Mouse (Mus musculus): ENCODE results near the gene Ccr7.

The Ccr7 gene

GRCm38 (mm10) chr11:99153767-99154753 is 817 bp downstream of the Ccr7 start:
- in situ Hi-C loops (cut with MboI), result no loop called here

- in situ Hi-C loops (cut with MboI), result no loop called here
These were observed 2.3 kb downstream of the Ccr7 start for GRCm38 (mm10) chr11:99152323-99153144.

- in situ Hi-C loops (cut with MboI), result no loop called here
These were observed 3.4 kb downstream of the Ccr7 start for GRCm38 (mm10) chr11:99151333-99151930.

- in situ Hi-C loops (cut with MboI), result no loop called here
These were observed 4.0 kb downstream of the Ccr7 start for GRCm38 (mm10) chr11:99150889-99151288.

DNA sequence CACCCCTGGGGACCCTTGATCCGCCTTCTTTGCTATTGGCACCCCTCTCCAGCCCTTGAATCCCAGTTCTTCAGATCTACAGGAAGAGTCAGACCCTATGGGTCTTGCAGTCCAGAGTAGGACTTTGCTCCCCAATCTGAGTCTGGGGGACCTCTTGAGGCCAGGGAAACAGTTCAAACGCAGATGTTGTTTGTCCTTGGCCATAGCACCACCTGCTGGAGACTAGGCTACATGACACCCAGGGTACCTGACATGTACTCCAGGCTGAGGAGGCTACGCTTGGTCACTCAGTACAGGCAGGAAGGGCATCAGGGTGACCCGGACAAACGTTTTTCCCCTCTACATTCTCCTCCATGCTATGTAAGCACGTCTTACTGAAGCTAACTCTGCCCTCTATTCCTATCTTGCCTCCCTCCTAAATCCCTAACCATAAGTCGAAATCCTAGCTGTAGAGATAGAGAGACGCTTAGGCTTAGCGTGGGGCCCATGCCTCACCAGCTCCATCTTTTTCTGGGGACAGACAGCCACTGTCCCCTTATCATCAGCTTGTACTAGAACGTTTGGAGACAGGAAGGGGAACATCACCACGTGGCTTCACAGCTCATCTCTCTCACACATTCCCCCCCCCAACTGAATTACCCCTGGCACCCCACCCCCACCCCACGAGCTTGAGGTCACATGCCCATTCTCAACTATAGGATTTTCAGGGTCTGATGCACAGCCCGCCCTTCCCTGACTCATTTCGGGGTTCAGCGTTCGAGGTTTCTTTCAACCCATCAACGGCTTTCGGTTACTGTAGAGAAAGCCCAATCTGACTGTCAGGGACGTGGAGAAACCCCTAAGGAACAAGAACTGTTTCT is 4.7 kb downstream of the Ccr7 start:
- in situ Hi-C loops (cut with MboI), result no loop called here

DNA sequence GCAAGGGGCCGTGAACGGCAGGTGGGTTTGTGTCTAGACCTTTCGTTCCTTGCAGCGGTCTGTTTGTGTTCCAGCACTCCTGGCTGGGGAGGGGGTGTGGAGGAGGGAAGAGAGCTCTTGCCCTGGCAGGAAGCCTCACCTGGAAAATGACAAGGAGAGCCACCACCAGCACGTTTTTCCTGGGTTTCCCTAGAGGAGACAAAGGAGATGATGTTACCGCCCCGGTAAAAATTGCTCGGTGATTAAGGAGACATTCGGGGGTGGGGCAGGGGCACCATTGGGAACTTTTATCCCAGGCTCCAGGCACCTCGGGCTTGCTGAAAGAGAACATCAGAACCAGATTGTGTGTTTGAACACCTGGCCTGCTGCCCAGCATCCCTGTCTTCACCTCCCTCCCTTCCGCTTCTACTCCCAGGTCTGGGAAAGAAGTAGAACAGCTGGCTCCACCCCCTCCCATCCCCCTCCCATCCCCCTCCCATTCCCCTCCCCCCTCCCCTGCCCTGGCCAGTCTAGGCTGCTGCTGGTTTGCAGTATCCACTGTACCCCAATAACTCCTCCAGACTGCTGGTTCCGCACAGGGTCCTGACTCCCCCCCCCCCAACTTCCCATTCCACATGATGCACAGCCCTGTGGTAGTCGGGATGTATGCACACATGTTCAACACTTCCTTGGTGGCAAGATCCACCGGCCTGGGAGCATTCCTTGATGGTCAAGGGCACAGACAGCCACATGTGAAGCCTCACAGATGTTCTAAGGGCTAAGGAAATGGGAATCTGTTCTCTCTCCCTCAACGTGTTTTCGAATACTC is 5.8 kb downstream of the Ccr7 start:
- in situ Hi-C loops (cut with MboI), result no loop called here

- in situ Hi-C loops (cut with MboI), result no loop called here
These were observed 6.5 kb downstream of the Ccr7 start for GRCm38 (mm10) chr11:99148400-99148799.

DNA sequence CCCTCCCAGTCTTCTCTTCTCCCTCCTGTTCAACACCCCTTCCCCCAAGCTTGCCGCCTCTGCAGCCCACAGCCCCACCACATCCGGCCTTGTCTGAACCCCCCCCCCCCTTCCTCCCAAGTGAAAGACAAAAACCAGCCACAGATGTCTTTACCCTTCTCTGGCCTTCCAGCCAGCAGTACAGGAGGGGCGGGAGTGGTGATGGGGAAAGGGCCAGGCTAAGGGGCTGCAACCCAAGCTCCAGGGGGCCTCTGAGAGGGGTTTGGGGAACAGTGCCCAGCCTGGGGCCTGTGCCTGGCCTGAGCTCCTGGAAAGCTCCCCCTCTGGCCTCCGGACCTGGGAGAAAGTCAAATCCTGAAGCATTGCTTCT is 7.0 kb downstream of the Ccr7 start:
- in situ Hi-C loops (cut with MboI), result no loop called here

GRCm38 (mm10) chr11:99147041-99147919 is 7.6 kb downstream of the Ccr7 start:
- in situ Hi-C loops (cut with MboI), result no loop called here

DNA sequence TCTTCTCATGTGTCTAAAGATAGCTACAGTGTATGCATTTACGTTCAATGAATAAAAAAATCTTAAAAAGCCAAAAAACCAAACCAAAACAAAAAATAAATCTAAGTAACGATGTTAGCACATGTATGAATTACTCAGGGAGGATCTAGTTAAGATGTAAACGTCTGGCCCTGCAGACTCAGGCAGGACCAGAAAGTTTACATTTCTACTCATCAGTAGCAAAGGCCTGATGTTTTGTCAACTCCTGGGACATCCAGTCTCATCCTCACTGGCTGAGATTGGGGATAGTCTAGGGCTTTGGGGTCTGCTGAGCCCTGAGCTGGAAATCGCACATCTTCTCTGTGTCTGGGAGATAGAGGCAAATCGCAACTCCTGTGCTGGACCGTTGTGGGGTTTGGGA is 8.3 kb downstream of the Ccr7 start:
- in situ Hi-C loops (cut with MboI), result no loop called here

- in situ Hi-C loops (cut with MboI), result no loop called here
These were observed 9.1 kb downstream of the Ccr7 start for GRCm38 (mm10) chr11:99145765-99146164.

- in situ Hi-C loops (cut with MboI), result no loop called here
These were observed 9.9 kb downstream of the Ccr7 start for GRCm38 (mm10) chr11:99144940-99145339.

- in situ Hi-C loops (cut with MboI), result no loop called here
These were observed 10.4 kb downstream of the Ccr7 start for GRCm38 (mm10) chr11:99144456-99144855.

GRCm38 (mm10) chr11:99143123-99144082 is 11.5 kb downstream of the Ccr7 start:
- in situ Hi-C loops (cut with MboI), result no loop called here

DNA sequence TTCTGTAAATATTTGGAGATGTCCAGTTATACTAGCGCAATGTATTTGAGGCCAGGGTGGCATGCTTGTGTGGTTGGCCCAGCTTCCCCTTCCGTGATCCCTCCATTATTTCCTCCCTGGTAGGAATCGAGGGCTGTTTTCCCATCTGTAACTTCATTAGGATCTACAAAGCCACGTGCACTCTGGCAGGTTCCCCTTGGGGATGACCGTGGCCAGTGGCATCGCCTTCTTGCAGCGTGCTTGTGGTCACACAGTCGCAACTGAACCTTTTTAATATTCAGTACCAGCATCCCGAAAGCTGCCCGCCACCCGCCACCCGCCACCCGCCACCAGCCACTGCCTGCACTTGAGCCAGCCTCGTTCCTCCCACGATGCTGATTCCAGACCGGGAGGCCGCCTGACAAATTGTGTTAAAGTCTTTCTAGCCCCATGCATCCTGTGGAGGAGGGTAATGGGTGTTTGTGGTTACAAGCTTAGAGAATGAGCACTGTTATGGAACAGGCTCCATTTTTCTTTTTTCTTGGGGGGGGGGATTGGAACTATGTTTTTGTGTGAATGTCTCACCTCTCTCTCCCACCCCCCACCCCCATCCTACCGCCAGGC is 12.3 kb downstream of the Ccr7 start:
- in situ Hi-C loops (cut with MboI), result no loop called here

DNA sequence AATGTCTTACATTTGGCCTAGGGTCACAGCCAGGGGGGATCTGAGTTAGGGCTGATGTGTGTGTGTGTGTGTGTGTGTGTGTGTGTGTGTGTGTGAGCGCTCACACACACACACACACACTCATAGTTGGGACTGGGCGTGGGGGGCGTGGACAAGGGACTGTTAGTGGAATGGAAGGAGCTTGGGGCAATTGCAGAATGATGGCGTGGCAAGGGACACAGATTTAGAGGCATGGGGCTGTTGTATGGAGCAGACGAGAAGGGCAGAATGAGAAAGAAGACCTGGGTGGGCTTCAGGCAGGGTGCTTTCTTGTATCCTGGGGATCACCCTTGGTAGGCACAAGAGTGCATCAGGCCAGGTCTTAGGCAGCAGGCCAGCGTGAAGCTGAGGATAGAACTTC is 12.8 kb downstream of the Ccr7 start:
- in situ Hi-C loops (cut with MboI), result no loop called here

- in situ Hi-C loops (cut with MboI), result no loop called here
These were observed 13.3 kb downstream of the Ccr7 start for GRCm38 (mm10) chr11:99141600-99141999.

DNA sequence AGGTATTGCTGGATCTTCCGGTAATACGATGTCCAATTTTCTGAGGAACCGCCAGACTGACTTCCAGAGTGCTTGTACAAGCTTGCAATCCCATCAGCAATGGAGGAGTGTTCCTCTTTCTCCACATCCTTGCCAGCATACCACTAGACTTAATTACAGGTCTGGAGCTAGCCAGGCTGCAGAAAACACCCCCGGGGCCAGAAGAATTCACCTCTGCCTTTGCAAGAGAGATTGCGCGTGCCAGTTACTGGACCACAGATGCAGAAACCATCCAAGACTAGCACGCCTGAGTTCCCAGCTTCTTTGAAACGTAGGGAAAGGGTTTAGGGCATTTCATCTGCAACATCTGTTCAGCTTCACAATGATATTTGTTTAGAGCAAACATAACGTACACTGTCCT is 15.9 kb downstream of the Ccr7 start:
- in situ Hi-C loops (cut with MboI), result no loop called here
